Mouse (Mus musculus): Measurements from ENCODE around the gene Kcnj6. TPM values are rescaled to one million over a fixed set of nuclear protein-coding genes. Genes with fewer than 3 reads are reported as not detected.

The Kcnj6 gene
- polyA plus RNA-seq, 1 experiment: not detected

- Histone ChIP-seq H3K4me3 (ENCODE audit: extremely low read depth, insufficient read depth, insufficient read length) (no peak overlapping the region), H3K4me1 (ENCODE audit: control insufficient read depth, insufficient read depth, insufficient read length) (no peaks in the 10 kb centered on the region), H3K36me3 (ENCODE audit: control insufficient read depth, insufficient read depth, low read length) (no peaks in the 10 kb centered on the region), H3K27me3 (ENCODE audit: control insufficient read depth, insufficient read depth, low read length) (no peaks in the 10 kb centered on the region), H3K27ac (ENCODE audit: insufficient read depth, low read length) (no peak overlapping the region)
- no peak for DNase-seq (ENCODE audit: low read depth in 1 of 2, low spot score in 2 of 2)
- no peak for TF ChIP-seq CTCF (IDR thresholded peaks at IDR 0.05; ENCODE audit: extremely low read depth, insufficient read depth, insufficient read length, insufficient replicate concordance)
- TF ChIP-seq POLR2A (IDR thresholded peaks at IDR 0.05; ENCODE audit: low read depth, low read length): no peak
- WGBS: 82% methylated on average over 5 of the region's 5 CpGs
Measured at GRCm38 (mm10) chr16:94946848-94947247, 50.7 kb downstream of the Kcnj6 start.

- Histone ChIP-seq H3K27ac (ENCODE audit: insufficient read depth, low read length) (no peak overlapping the region), H3K36me3 (ENCODE audit: control insufficient read depth, insufficient read depth, low read length) (no peaks in the 10 kb centered on the region), H3K4me3 (ENCODE audit: extremely low read depth, insufficient read depth, insufficient read length) (no peak overlapping the region), H3K27me3 (ENCODE audit: control insufficient read depth, insufficient read depth, low read length) (no peaks in the 10 kb centered on the region), H3K4me1 (ENCODE audit: control insufficient read depth, insufficient read depth, insufficient read length) (no peaks in the 10 kb centered on the region)
- no peak for DNase-seq (ENCODE audit: low read depth in 1 of 2, low spot score in 2 of 2)
- no peak for TF ChIP-seq POLR2A (IDR thresholded peaks at IDR 0.05; ENCODE audit: low read depth, low read length)
- no peak for TF ChIP-seq CTCF (IDR thresholded peaks at IDR 0.05; ENCODE audit: extremely low read depth, insufficient read depth, insufficient read length, insufficient replicate concordance)
- 80% methylated on average over 8 of the region's 8 CpGs for WGBS
Measured at GRCm38 (mm10) chr16:94932702-94933101, 64.8 kb downstream of the Kcnj6 start.

DNA sequence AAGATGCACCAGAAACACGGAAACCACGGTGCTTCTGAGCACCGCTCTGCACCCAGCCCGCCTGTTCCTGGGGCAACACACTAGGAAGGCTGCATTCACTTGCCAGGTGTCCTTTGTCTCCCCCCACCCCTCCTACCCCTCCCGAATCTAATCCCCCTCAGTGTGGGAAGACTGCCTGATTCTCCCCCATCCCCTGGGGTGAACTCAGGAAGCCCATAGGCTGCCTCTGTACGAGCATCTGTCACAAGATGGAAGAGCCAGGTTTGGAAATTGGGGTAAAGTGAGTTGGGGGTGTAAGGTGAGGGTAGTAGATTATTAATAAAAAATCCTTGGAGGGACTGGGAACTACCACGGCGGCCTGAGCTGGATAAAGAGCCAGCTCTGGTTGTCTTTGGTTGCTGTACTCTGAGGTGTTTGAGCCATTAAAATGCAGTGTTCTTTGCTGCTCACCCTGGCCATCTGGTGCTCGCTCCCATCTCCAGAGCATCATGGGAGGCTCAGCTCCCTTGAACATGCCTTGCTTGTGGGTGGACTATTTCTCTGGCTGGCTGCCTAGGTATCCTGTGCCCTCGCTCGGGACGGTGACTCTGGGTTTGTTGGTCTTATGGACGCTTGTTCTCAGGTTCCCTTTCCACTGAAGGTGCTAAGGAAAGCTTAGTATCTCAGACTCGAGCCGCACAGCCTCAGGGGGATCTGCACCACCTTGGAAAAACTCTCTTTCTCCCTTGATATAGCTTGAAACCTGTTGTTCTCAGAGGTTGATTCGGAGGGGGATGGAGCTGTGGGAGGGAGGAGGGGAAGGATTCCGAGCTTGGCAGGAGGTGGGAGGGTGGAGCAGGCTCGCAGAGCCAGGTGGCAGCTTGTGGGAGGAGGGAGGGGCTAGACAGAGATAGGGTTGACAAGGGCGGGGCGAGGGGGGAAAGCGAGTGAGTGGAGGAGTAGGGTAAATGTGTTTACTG, 65.9 kb downstream of the Kcnj6 start:
- DNase-seq (ENCODE audit: low read depth in 1 of 2, low spot score in 2 of 2): no peak
- TF ChIP-seq POLR2A (IDR thresholded peaks at IDR 0.05; ENCODE audit: low read depth, low read length) (no peak), CTCF (IDR thresholded peaks at IDR 0.05; ENCODE audit: extremely low read depth, insufficient read depth, insufficient read length, insufficient replicate concordance) (no peak)
- Histone ChIP-seq H3K27me3 (ENCODE audit: control insufficient read depth, insufficient read depth, low read length) (no peaks in the 10 kb centered on the region), H3K27ac (ENCODE audit: insufficient read depth, low read length) (no peak overlapping the region), H3K36me3 (ENCODE audit: control insufficient read depth, insufficient read depth, low read length) (no peaks in the 10 kb centered on the region), H3K4me3 (ENCODE audit: extremely low read depth, insufficient read depth, insufficient read length) (no peak overlapping the region), H3K4me1 (ENCODE audit: control insufficient read depth, insufficient read depth, insufficient read length) (no peaks in the 10 kb centered on the region)
- 18% methylated on average over 21 of the region's 21 CpGs for WGBS

- no peaks in the 10 kb centered on the region for H3K4me1 ChIP-seq (ENCODE audit: control insufficient read depth, insufficient read depth, insufficient read length)
- no peak overlapping the region for H3K4me3 ChIP-seq (ENCODE audit: extremely low read depth, insufficient read depth, insufficient read length)
- no peak for TF ChIP-seq POLR2A (IDR thresholded peaks at IDR 0.05; ENCODE audit: low read depth, low read length)
- TF ChIP-seq CTCF (IDR thresholded peaks at IDR 0.05; ENCODE audit: extremely low read depth, insufficient read depth, insufficient read length, insufficient replicate concordance): no peak
- DNase-seq (ENCODE audit: low read depth in 1 of 2, low spot score in 2 of 2): no peak
- H3K36me3 ChIP-seq (ENCODE audit: control insufficient read depth, insufficient read depth, low read length): no peaks in the 10 kb centered on the region
- no peak overlapping the region for H3K27ac ChIP-seq (ENCODE audit: insufficient read depth, low read length)
- no peaks in the 10 kb centered on the region for H3K27me3 ChIP-seq (ENCODE audit: control insufficient read depth, insufficient read depth, low read length)
- 74% methylated on average over 6 of the region's 6 CpGs for WGBS
Measured at GRCm38 (mm10) chr16:94925364-94925763, 72.1 kb downstream of the Kcnj6 start.

GRCm38 (mm10) chr16:94919177-94919576, 78.3 kb downstream of the Kcnj6 start:
- H3K36me3 ChIP-seq (ENCODE audit: control insufficient read depth, insufficient read depth, low read length): no peaks in the 10 kb centered on the region
- H3K27me3 ChIP-seq (ENCODE audit: control insufficient read depth, insufficient read depth, low read length): no peaks in the 10 kb centered on the region
- H3K27ac ChIP-seq (ENCODE audit: insufficient read depth, low read length): no peak overlapping the region
- no peak for TF ChIP-seq POLR2A (IDR thresholded peaks at IDR 0.05; ENCODE audit: low read depth, low read length)
- 93% methylated on average over 5 of the region's 5 CpGs for WGBS
- no peaks in the 10 kb centered on the region for H3K4me1 ChIP-seq (ENCODE audit: control insufficient read depth, insufficient read depth, insufficient read length)
- no peak for DNase-seq (ENCODE audit: low read depth in 1 of 2, low spot score in 2 of 2)
- H3K4me3 ChIP-seq (ENCODE audit: extremely low read depth, insufficient read depth, insufficient read length): no peak overlapping the region

GRCm38 (mm10) chr16:94906026-94906425, 91.5 kb downstream of the Kcnj6 start:
- DNase-seq (ENCODE audit: low read depth in 1 of 2, low spot score in 2 of 2): no peak
- no peaks in the 10 kb centered on the region for H3K4me1 ChIP-seq (ENCODE audit: control insufficient read depth, insufficient read depth, insufficient read length)
- H3K27ac ChIP-seq (ENCODE audit: insufficient read depth, low read length): no peak overlapping the region
- no peaks in the 10 kb centered on the region for H3K27me3 ChIP-seq (ENCODE audit: control insufficient read depth, insufficient read depth, low read length)
- 84% methylated on average over 4 of the region's 4 CpGs for WGBS
- no peaks in the 10 kb centered on the region for H3K36me3 ChIP-seq (ENCODE audit: control insufficient read depth, insufficient read depth, low read length)
- H3K4me3 ChIP-seq (ENCODE audit: extremely low read depth, insufficient read depth, insufficient read length): no peak overlapping the region
- TF ChIP-seq CTCF (IDR thresholded peaks at IDR 0.05; ENCODE audit: extremely low read depth, insufficient read depth, insufficient read length, insufficient replicate concordance) (no peak), POLR2A (IDR thresholded peaks at IDR 0.05; ENCODE audit: low read depth, low read length) (no peak)

DNA sequence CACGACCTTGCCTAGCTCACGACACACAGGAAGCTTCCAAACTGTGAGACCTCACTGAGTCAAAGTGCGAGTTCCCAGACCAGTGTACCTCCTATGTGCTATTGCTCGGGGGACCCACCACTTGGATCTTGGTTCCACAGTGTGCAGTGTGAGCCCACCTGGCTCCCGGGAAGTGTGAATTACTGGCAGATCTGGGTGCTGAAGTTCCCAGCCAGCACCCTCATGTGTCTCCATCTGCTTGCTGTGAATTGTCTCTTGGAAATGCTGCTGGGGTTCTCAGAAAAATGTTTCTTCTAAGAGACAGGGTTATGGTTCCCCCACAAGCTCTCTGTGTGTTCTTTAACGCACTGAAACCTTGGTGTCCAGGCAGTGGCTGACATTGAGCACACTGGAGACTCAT, 98.7 kb downstream of the Kcnj6 start:
- Histone ChIP-seq H3K4me3 (ENCODE audit: extremely low read depth, insufficient read depth, insufficient read length) (no peak overlapping the region), H3K27me3 (ENCODE audit: control insufficient read depth, insufficient read depth, low read length) (no peaks in the 10 kb centered on the region), H3K4me1 (ENCODE audit: control insufficient read depth, insufficient read depth, insufficient read length) (no peaks in the 10 kb centered on the region), H3K36me3 (ENCODE audit: control insufficient read depth, insufficient read depth, low read length) (no peaks in the 10 kb centered on the region), H3K27ac (ENCODE audit: insufficient read depth, low read length) (no peak overlapping the region)
- WGBS: 83% methylated on average over 6 of the region's 6 CpGs
- TF ChIP-seq POLR2A (IDR thresholded peaks at IDR 0.05; ENCODE audit: low read depth, low read length) (no peak), CTCF (IDR thresholded peaks at IDR 0.05; ENCODE audit: extremely low read depth, insufficient read depth, insufficient read length, insufficient replicate concordance) (no peak)
- no peak for DNase-seq (ENCODE audit: low read depth in 1 of 2, low spot score in 2 of 2)

All from spleen, adult 2 months (tissue).